Mouse (Mus musculus) midbrain, postnatal 0 days (tissue): ENCODE results near the gene Narfl. TPM values are rescaled to one million over a fixed set of nuclear protein-coding genes. Genes with fewer than 3 reads are reported as not detected.
A peak's percentile ranks its signal among the peaks of the same experiment; 100 is the strongest.

Experiments
- ATAC-seq: fragments of 200-750 bp; cut with Nextera tagmentation; 2 replicates; pipeline ENCODE4 v1.8.0; 2017; ENCODE audit warnings: moderate number of reproducible peaks, mild to moderate bottlenecking, moderate TSS enrichment, moderate library complexity; ENCODE audit not compliant: low FRiP score
- DNase-seq: peaks from one replicate; pipeline ENCODE4 v3.0.0-alpha.2; 2015; ENCODE audit warnings: low spot score
- H3K27ac ChIP-seq: fragments of 300-500 bp; sonication (generic); 2 replicates; pipeline ENCODE4 v1.5.1; 2014; ENCODE audit warnings: low read depth, mild to moderate bottlenecking, low read length, mixed read lengths
- H3K27me3 ChIP-seq: fragments of 300-500 bp; sonication (generic); 2 replicates; pipeline ENCODE4 v1.6.1; 2014; ENCODE audit warnings: low read length, control low read depth, mixed read lengths; ENCODE audit not compliant: insufficient read depth
- H3K36me3 ChIP-seq: fragments of 300-500 bp; sonication (generic); 2 replicates; pipeline ENCODE4 v1.6.1; 2014; ENCODE audit warnings: low read length, control low read depth, mixed read lengths; ENCODE audit not compliant: insufficient read depth
- H3K4me1 ChIP-seq: fragments of 300-500 bp; sonication (generic); 2 replicates; pipeline ENCODE4 v1.6.1; 2014; ENCODE audit warnings: mild to moderate bottlenecking, control low read depth, antibody characterized with exemption, low read length, mixed read lengths; ENCODE audit not compliant: insufficient read depth
- H3K4me2 ChIP-seq: fragments of 300-500 bp; sonication (generic); 2 replicates; pipeline ENCODE4 v1.6.1; 2014; ENCODE audit warnings: low read depth, mild to moderate bottlenecking, low read length, mixed read lengths; ENCODE audit not compliant: poor library complexity, severe bottlenecking
- H3K4me3 ChIP-seq: fragments of 300-500 bp; sonication (generic); 2 replicates; pipeline ENCODE4 v1.5.1; 2014; ENCODE audit warnings: low read depth, mild to moderate bottlenecking, low read length, moderate library complexity
- H3K9ac ChIP-seq: fragments of 300-500 bp; sonication (generic); replicated peaks from 2 replicates; pipeline ENCODE4 v1.6.1; 2014; ENCODE audit warnings: mild to moderate bottlenecking, low read length, moderate library complexity, mixed read lengths; ENCODE audit not compliant: poor library complexity, severe bottlenecking
- H3K9me3 ChIP-seq: fragments of 300-500 bp; sonication (generic); 2 replicates; pipeline ENCODE4 v1.6.1; 2016; ENCODE audit warnings: low read length, control low read depth
- CTCF ChIP-seq: IDR thresholded peaks from 2 replicates; pipeline ENCODE4 v1.5.1; 2016; ENCODE audit warnings: antibody characterized with exemption, mild to moderate bottlenecking
- WGBS: fragments of 180-500 bp; shearing (Covaris S2); extraction: QIAGEN DNeasy Blood & Tissue Kit; methylation state at CpG from one replicate; pipeline ENCODE4 v1.1.7; 2014; 5-methylcytosine and 5-hydroxymethylcytosine counted together
- microRNA-seq: library from miRNA; unstranded; fragments of <30 nt; microRNA quantifications from one replicate; pipeline ENCODE4, GENCODE M21; 2016; ENCODE audit warnings: borderline number of aligned reads
- polyA plus RNA-seq: library from polyadenylated mRNA; unstranded; fragments of >200 nt; fragmentation: Nextera tagmentation; extraction: Ambion mirVana; gene quantifications from 2 replicates; pipeline ENCODE4 v1.2.1, GENCODE M21; 2015
- total RNA-seq: library from RNA; depleted of rRNA; stranded (reverse); fragments of >200 nt; gene quantifications from 2 replicates; pipeline ENCODE4 v1.2.3, GENCODE M21; 2014; rRNA removed

The Narfl gene
- total and polyA plus RNA-seq, 2 experiments from 2014 or later: 25.1 to 27.3 TPM

DNA sequence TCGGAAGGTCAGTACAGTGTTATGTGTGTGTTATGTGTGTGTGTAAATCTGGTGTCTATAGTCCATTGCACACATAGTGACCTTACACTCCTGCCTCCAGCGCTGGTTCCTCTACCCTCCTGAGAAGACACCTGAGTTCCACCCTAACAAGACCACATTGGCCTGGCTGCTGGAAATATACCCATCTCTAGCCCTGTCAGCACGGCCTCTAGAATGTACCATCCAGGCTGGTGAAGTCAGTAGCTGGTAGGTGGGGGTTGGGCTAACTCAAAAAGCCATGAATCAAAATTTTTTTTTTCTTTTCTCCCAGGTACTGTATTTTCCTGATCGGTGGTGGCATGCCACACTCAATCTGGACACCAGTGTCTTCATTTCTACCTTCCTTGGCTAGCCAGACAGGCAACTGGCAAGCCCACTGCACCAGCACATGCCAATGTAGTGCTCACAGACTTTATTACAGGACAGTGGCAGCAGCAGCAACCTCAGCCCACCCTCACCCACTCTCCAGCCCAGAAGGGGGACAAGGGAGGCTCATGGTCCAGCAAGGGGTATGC lies 56.7 kb downstream of the Narfl start:
- DNase-seq (no peak), ATAC-seq (no peak)
- Histone ChIP-seq H3K27me3 (no peaks in the 10 kb centered on the region), H3K27ac (no peak overlapping the region), H3K9me3 (no peaks in the 10 kb centered on the region), H3K36me3 (peaks cover 43% of the 10 kb centered on the region), H3K4me3 (no peak overlapping the region), H3K4me1 (peaks cover 31% of the 10 kb centered on the region), H3K4me2 (peak overlapping the region; percentile 72), H3K9ac (no peak overlapping the region)
- 85% methylated on average over 4 of the region's 4 CpGs for WGBS
- TF ChIP-seq CTCF: no peak

DNA sequence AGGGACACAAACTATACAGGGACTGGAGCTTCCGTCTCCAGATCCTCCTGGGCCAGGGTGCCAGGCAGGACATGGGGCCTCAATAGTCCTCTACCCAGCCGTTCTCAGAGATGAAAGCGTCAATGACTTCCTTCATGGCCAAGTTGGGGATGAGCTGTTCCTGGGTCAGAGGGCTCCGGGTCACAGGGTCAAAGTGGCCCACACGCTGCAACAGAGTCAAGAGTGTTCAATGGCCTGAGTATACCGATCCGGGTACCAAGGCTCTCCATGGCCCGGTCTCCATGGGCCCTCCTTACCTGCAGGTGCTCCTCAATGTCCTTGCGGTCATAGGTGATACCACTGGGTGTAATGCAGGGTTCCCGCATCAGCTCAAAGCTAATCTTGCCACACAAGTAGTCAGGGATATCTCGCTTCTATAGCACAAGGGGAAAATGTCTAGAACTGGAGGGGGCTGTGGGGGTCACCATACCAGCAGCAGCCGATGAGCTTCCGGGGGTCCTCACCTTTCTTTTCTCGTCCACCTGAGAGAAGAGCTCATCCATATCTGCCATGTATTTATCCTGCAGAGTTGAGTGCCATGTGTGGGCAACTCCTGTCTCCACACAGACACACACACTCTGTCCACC lies 57.3 kb downstream of the Narfl start:
- Histone ChIP-seq H3K27ac (no peak overlapping the region), H3K4me3 (no peak overlapping the region), H3K36me3 (peaks cover 49% of the 10 kb centered on the region), H3K9ac (no peak overlapping the region), H3K4me1 (peaks cover 33% of the 10 kb centered on the region), H3K4me2 (peak overlapping the region; percentile 76; the same call in 1 of the 2 replicates), H3K27me3 (no peaks in the 10 kb centered on the region), H3K9me3 (no peaks in the 10 kb centered on the region)
- no peak for DNase-seq
- TF ChIP-seq CTCF: no peak
- 85% methylated on average over 14 of the region's 14 CpGs for WGBS
- no peak for ATAC-seq

DNA sequence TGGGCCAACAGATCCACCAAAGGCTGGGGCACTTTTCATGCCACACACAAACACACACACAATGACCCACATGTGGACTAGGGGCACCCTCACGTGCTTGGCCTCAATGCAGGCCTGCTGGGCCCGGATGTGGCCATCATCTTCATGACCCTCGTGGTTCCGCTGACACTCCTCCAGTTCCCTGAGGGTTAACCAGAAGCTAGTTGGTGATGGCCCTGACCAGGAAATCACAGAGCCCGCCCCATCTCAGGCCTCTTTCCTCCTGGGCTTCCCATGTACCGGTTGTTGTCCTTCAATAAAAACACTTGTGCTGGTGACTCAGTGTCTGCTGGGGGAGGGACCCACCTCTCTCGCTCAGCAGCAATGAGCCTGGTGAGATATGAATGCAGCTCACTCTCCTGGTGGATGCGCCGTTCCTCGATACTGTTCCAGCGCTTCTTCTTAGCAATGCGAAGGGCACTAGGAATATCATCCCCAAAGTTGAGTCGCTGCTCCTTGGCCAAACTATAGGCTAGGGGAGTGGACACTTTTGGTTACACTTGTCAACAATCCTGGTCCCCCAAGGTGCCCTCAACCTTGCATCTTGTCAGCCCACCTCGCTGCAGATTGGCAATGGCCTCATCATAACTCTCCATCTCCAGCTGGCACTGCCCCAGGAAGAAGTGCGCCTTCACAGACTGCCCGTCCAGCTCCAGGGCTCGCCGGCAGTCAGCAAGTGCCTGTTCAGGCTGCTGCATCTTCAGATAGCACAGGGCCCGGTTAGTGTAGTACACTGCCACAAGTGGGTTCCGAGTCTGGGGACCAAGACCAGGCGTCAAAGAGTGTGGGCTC lies 58.1 kb downstream of the Narfl start:
- H3K4me2 ChIP-seq: peak overlapping the region; percentile 76
- peak overlapping the region; percentile 96 for H3K27ac ChIP-seq
- DNase-seq (no peak), ATAC-seq (no peak)
- WGBS: 63% methylated on average over 21 of the region's 21 CpGs
- peak overlapping the region; percentile 86 for H3K9ac ChIP-seq
- H3K36me3 ChIP-seq: peaks cover 45% of the 10 kb centered on the region
- H3K4me1 ChIP-seq: peaks cover 39% of the 10 kb centered on the region
- H3K9me3 ChIP-seq: no peaks in the 10 kb centered on the region
- TF ChIP-seq CTCF: no peak
- no peaks in the 10 kb centered on the region for H3K27me3 ChIP-seq
- peak overlapping the region; percentile 81 for H3K4me3 ChIP-seq

DNA sequence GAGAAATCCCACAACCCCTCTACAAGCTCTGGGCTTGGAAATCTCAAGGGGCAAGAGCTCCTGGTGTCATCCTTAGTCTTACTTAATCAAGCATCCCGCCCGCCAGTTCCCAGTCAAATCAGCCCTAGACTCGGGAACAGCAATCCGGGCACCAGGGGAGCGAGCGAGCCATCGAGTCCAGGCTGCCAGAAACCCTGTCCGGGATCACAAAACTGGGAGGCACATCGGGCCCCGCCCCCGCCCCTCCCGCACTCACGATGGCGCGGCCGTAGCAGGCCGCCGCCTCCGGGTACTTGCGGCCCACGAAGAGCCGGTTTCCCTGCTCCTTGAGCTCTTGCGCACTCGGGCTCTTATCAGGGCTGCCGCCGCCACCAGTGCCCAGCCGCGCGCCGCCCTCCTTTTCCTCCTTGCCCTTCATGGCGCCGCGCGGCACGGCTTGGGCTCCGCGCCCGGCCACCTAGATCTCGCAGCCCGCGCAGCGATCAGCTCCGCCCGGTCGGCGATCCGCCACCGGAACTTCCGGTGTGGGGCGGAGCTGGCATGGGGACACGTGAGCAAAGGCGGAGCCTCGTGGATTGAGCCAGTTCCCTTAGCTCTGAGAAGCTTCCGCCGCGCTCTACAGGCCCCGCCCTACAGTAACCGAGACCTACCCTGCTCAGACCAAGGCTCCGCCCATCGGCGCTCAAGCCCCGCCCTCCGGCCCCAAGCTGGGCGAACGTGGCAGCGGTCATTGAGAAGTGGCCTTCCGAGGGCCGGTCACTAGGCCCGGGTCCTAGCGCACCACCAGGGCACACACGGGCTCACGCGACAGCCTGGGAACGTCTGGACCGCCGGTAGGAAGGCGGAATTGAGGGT lies 59.1 kb downstream of the Narfl start:
- peak; percentile 90 for ATAC-seq
- WGBS: under 1% methylated on average over 65 of the region's 77 CpGs

More for the DNA sequence above, 59.1 kb downstream of the Narfl start:
- H3K4me3 ChIP-seq: peak overlapping the region; percentile 81
- peak overlapping the region; percentile 76 for H3K4me2 ChIP-seq
- H3K9me3 ChIP-seq: no peaks in the 10 kb centered on the region
- DNase-seq: peak; percentile 100
- H3K36me3 ChIP-seq: peaks cover 35% of the 10 kb centered on the region
- peak overlapping the region; percentile 86 for H3K9ac ChIP-seq
- peaks cover 42% of the 10 kb centered on the region for H3K4me1 ChIP-seq
- no peaks in the 10 kb centered on the region for H3K27me3 ChIP-seq
- peak overlapping the region; percentile 96 for H3K27ac ChIP-seq
- no peak for TF ChIP-seq CTCF

Small RNAs within 50 kb of the gene (microRNA-seq; reads per million reads assigned to microRNA genes)
- gene Gm25083 (not detected), gene Mir3082 (1.0 reads per million), gene Mir6966 (not detected)

Other genes with a start within 250 kb of the Narfl start
- 21.5 and 31.0 TPM in 2 replicates for gene Sox8, start 203.1 kb upstream of the Narfl start, total RNA-seq
- gene Sox8, start 203.1 kb upstream of the Narfl start, polyA plus RNA-seq: 16.3 and 19.9 TPM in 2 replicates
- gene Lmf1, start 194.7 kb upstream of the Narfl start, total RNA-seq: 27.3 and 27.6 TPM in 2 replicates
- 19.8 and 23.0 TPM in 2 replicates for gene Lmf1, start 194.7 kb upstream of the Narfl start, polyA plus RNA-seq
- gene Gng13, start 56.6 kb upstream of the Narfl start, total RNA-seq: 34.4 and 42.2 TPM in 2 replicates
- gene Gng13, start 56.6 kb upstream of the Narfl start, polyA plus RNA-seq: 21.0 and 25.8 TPM in 2 replicates
- gene Chtf18, start 46.4 kb upstream of the Narfl start, total RNA-seq: 3.4 and 5.8 TPM in 2 replicates
- gene Chtf18, start 46.4 kb upstream of the Narfl start, polyA plus RNA-seq: 2.2 and 2.5 TPM in 2 replicates
- gene Rpusd1, start 46.1 kb upstream of the Narfl start, total RNA-seq: 8.0 and 10.5 TPM in 2 replicates
- gene Rpusd1, start 46.1 kb upstream of the Narfl start, polyA plus RNA-seq: 26.7 and 33.3 TPM in 2 replicates
- not detected in 2 replicates for gene Mslnl, start 37.7 kb upstream of the Narfl start, total RNA-seq
- not detected in 2 replicates for gene Mslnl, start 37.7 kb upstream of the Narfl start, polyA plus RNA-seq
- 0.52 and 1.6 TPM in 2 replicates for gene Msln, start 19.4 kb upstream of the Narfl start, total RNA-seq
- gene Msln, start 19.4 kb upstream of the Narfl start, polyA plus RNA-seq: 2.2 and 3.6 TPM in 2 replicates
- 149 and 156 TPM in 2 replicates for gene Haghl, start 11.9 kb downstream of the Narfl start, total RNA-seq
- gene Haghl, start 11.9 kb downstream of the Narfl start, polyA plus RNA-seq: 206 and 228 TPM in 2 replicates
- gene Ccdc78, start 12.8 kb downstream of the Narfl start, total RNA-seq: 0.44 TPM in 1 of 2 replicates, not detected in the other
- gene Ccdc78, start 12.8 kb downstream of the Narfl start, polyA plus RNA-seq: 0.39 and 0.65 TPM in 2 replicates
- gene Fam173a, start 19.1 kb downstream of the Narfl start, total RNA-seq: 65.8 and 74.2 TPM in 2 replicates
- gene Fam173a, start 19.1 kb downstream of the Narfl start, polyA plus RNA-seq: 106 and 116 TPM in 2 replicates
- gene AC134908.4, start 21.9 kb downstream of the Narfl start, total RNA-seq: not detected in 2 replicates
- gene AC134908.4, start 21.9 kb downstream of the Narfl start, polyA plus RNA-seq: 0.89 TPM in 1 of 2 replicates, not detected in the other
- 155 and 236 TPM in 2 replicates for gene Metrn, start 23.4 kb downstream of the Narfl start, total RNA-seq
- 50.0 and 54.3 TPM in 2 replicates for gene Metrn, start 23.4 kb downstream of the Narfl start, polyA plus RNA-seq
- 140 and 154 TPM in 2 replicates for gene Fbxl16, start 35.3 kb downstream of the Narfl start, total RNA-seq
- 43.1 and 51.7 TPM in 2 replicates for gene Fbxl16, start 35.3 kb downstream of the Narfl start, polyA plus RNA-seq
- gene Wdr24, start 49.9 kb downstream of the Narfl start, total RNA-seq: 33.4 and 37.6 TPM in 2 replicates
- gene Wdr24, start 49.9 kb downstream of the Narfl start, polyA plus RNA-seq: 24.7 and 27.3 TPM in 2 replicates
- gene Jmjd8, start 55.1 kb downstream of the Narfl start, total RNA-seq: 39.1 and 46.2 TPM in 2 replicates
- gene Jmjd8, start 55.1 kb downstream of the Narfl start, polyA plus RNA-seq: 43.8 and 45.9 TPM in 2 replicates
- gene Stub1, start 59.6 kb downstream of the Narfl start, total RNA-seq: 237 and 248 TPM in 2 replicates
- gene Stub1, start 59.6 kb downstream of the Narfl start, polyA plus RNA-seq: 374 and 397 TPM in 2 replicates
- gene Rhbdl1, start 63.5 kb downstream of the Narfl start, total RNA-seq: 95.2 and 168 TPM in 2 replicates
- 97.0 and 110 TPM in 2 replicates for gene Rhbdl1, start 63.5 kb downstream of the Narfl start, polyA plus RNA-seq
- 25.8 and 34.3 TPM in 2 replicates for gene Gm20683, start 68.0 kb downstream of the Narfl start, total RNA-seq
- gene Gm20683, start 68.0 kb downstream of the Narfl start, polyA plus RNA-seq: 11.9 and 14.2 TPM in 2 replicates
- gene Rhot2, start 71.1 kb downstream of the Narfl start, total RNA-seq: 49.2 and 70.1 TPM in 2 replicates
- 15.4 and 16.2 TPM in 2 replicates for gene Rhot2, start 71.1 kb downstream of the Narfl start, polyA plus RNA-seq
- gene Wdr90, start 87.7 kb downstream of the Narfl start, total RNA-seq: 36.2 and 44.3 TPM in 2 replicates
- 14.2 and 15.0 TPM in 2 replicates for gene Wdr90, start 87.7 kb downstream of the Narfl start, polyA plus RNA-seq
- gene Mcrip2, start 95.0 kb downstream of the Narfl start, total RNA-seq: 14.6 and 29.9 TPM in 2 replicates
- 39.5 and 45.5 TPM in 2 replicates for gene Mcrip2, start 95.0 kb downstream of the Narfl start, polyA plus RNA-seq
- gene Mettl26, start 101.3 kb downstream of the Narfl start, total RNA-seq: 53.8 and 64.8 TPM in 2 replicates
- gene Mettl26, start 101.3 kb downstream of the Narfl start, polyA plus RNA-seq: 67.3 and 74.0 TPM in 2 replicates
- 0.77 and 1.7 TPM in 2 replicates for gene Wfikkn1, start 107.1 kb downstream of the Narfl start, total RNA-seq
- 0.42 and 0.56 TPM in 2 replicates for gene Wfikkn1, start 107.1 kb downstream of the Narfl start, polyA plus RNA-seq
- 42.1 and 43.0 TPM in 2 replicates for gene Rab40c, start 146.0 kb downstream of the Narfl start, total RNA-seq
- gene Rab40c, start 146.0 kb downstream of the Narfl start, polyA plus RNA-seq: 36.2 and 38.9 TPM in 2 replicates
- gene Pigq, start 171.2 kb downstream of the Narfl start, total RNA-seq: 73.6 and 111 TPM in 2 replicates
- 75.4 and 79.7 TPM in 2 replicates for gene Pigq, start 171.2 kb downstream of the Narfl start, polyA plus RNA-seq
- gene Nhlrc4, start 171.2 kb downstream of the Narfl start, total RNA-seq: 0.47 and 0.60 TPM in 2 replicates
- 0.35 and 0.91 TPM in 2 replicates for gene Nhlrc4, start 171.2 kb downstream of the Narfl start, polyA plus RNA-seq
- gene A930017K11Rik, start 178.8 kb downstream of the Narfl start, total RNA-seq: 2.9 and 4.1 TPM in 2 replicates
- 3.2 and 3.7 TPM in 2 replicates for gene A930017K11Rik, start 178.8 kb downstream of the Narfl start, polyA plus RNA-seq
- gene Capn15, start 212.0 kb downstream of the Narfl start, total RNA-seq: 29.7 and 36.8 TPM in 2 replicates
- gene Capn15, start 212.0 kb downstream of the Narfl start, polyA plus RNA-seq: 14.7 and 20.1 TPM in 2 replicates